Mouse (Mus musculus) hindbrain, embryonic 10.5 days (tissue): ENCODE results near the gene Gm13871. TPM values are rescaled to one million over a fixed set of nuclear protein-coding genes. Genes with fewer than 3 reads are reported as not detected.
"Not testable (repeated sequence)": the region's sequence is repeated elsewhere in the genome, so short reads cannot be mapped to it uniquely, and the experiment has no call there.

Experiments used
- DNase-seq: peaks from one replicate; pipeline ENCODE4 v3.0.0-alpha.2; 2017; ENCODE audit warnings: low spot score
- H3K27ac ChIP-seq: fragments of 300-500 bp; sonication (generic); 2 replicates; pipeline ENCODE4 v1.5.1; 2016; ENCODE audit warnings: mild to moderate bottlenecking, moderate library complexity
- H3K27me3 ChIP-seq: fragments of 300-500 bp; sonication (generic); 2 replicates; pipeline ENCODE4 v1.6.1; 2016; ENCODE audit warnings: mild to moderate bottlenecking; ENCODE audit not compliant: poor library complexity, insufficient read depth, severe bottlenecking
- H3K36me3 ChIP-seq: fragments of 300-500 bp; sonication (generic); 2 replicates; pipeline ENCODE4 v1.6.1; 2016; ENCODE audit warnings: mild to moderate bottlenecking, moderate library complexity
- H3K4me1 ChIP-seq: fragments of 300-500 bp; sonication (generic); replicated peaks from 2 replicates; pipeline ENCODE4 v1.6.1; 2016; ENCODE audit warnings: mild to moderate bottlenecking
- H3K4me3 ChIP-seq: fragments of 300-500 bp; sonication (generic); 2 replicates; pipeline ENCODE4 v1.5.1; 2016; ENCODE audit warnings: mild to moderate bottlenecking, moderate library complexity
- H3K9me3 ChIP-seq: fragments of 300-500 bp; sonication (generic); 2 replicates; pipeline ENCODE4 v1.6.1; 2016; ENCODE audit warnings: mild to moderate bottlenecking, moderate library complexity
- WGBS: fragments of 180-500 bp; shearing (Covaris S2); methylation state at CpG from one replicate; pipeline ENCODE4 v1.1.7; 2016; 5-methylcytosine and 5-hydroxymethylcytosine counted together
- polyA plus RNA-seq: library from polyadenylated mRNA; unstranded; fragments of >200 nt; fragmentation: Nextera tagmentation; extraction: Ambion mirVana; gene quantifications from 2 replicates; pipeline ENCODE4 v1.2.1, GENCODE M21; 2016

Gene Gm13871
- not detected in 2 replicates for polyA plus RNA-seq

DNA sequence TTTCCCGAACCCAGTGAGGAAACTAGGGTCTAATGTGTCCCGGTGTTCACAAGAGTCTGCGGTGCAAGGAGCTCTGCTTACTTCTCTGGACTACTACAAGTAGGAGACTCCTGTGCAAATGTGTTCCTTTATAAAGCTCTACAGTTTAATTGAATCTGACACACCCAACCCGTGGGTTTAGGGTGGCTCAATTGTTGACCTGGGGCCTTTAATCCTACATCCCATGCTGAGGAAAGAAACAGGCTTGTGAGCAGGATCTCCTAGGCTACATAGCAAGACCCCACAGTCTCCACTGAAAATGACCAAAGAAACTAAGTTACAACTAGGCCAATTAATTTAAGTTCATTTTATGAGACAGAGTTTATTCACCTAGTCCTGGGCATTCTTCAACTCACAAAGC, at the start of gene Gm13871:
Gene Gm13871, minus strand, starts transcription at position 101 of the 400 bp plus-strand sequence.
- not testable (repeated sequence) for H3K36me3 ChIP-seq, H3K4me3 ChIP-seq, DNase-seq, H3K27ac ChIP-seq, H3K4me1 ChIP-seq, H3K27me3 ChIP-seq, H3K9me3 ChIP-seq
- no CpG with 5 or more reads among the region's 4 CpGs for WGBS

DNA sequence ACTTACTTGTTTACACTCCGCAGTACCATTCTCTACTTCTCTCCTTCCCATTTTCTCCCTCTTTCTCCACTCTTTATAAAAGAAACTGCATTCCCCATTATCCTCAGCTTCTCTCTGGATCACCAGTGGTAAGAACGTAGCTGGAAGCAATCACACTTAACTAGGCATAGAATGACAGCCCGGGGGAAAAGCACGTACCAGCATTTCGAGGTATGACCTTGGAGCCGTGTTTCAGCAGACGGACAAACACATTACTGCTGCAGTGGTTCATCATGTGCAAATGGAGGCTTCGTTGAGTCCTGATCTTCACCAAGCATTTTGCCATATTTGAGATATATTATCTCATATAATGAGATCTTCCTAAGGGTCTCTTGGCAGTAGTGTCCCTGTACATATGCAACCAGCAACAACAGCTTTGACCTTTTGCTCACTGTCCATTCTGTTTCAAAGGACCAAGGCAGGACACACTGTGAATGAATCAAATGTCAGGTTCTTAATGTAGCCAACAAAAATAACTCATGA, 44.7 kb upstream of the Gm13871 start, which contains the start of gene 2310002L09Rik:
Gene 2310002L09Rik, minus strand, starts transcription at position 472 of the 522 bp plus-strand sequence.
- 77% methylated on average over 8 of the region's 8 CpGs for WGBS
- no peak for DNase-seq
- no peaks in the 10 kb centered on the region for H3K9me3 ChIP-seq

DNA sequence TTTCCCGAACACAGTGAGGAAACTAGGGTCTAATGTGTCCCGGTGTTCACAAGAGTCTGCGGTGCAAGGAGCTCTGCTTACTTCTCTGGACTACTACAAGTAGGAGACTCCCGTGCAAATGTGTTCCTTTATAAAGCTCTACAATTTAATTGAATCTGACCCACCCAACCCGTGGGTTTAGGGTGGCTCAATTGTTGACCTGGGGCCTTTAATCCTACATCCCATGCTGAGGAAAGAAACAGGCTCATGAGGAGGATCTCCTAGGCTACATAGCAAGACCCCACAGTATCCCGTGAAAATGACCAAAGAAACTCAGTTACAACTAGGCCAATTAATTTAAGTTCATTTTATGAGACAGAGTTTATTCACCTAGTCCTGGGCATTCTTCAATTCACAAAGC, 14.9 kb upstream of the Gm13871 start, which contains the start of gene Gm11756:
Gene Gm11756, minus strand, starts transcription at position 101 of the 400 bp plus-strand sequence.
- DNase-seq, H3K4me3 ChIP-seq, H3K4me1 ChIP-seq, H3K27ac ChIP-seq, H3K9me3 ChIP-seq, H3K36me3 ChIP-seq, H3K27me3 ChIP-seq: not testable (repeated sequence)
- 82% methylated on average over 6 of the region's 6 CpGs for WGBS

More for the DNA sequence above, 44.7 kb upstream of the Gm13871 start, which contains the start of gene 2310002L09Rik:
- H3K27me3 ChIP-seq: no peaks in the 10 kb centered on the region
- no peaks in the 10 kb centered on the region for H3K36me3 ChIP-seq
- no peak within 1 kb of the TSS for H3K27ac ChIP-seq
- no peaks in the 10 kb centered on the region for H3K4me1 ChIP-seq
- no peak within 1 kb of the TSS for H3K4me3 ChIP-seq

DNA sequence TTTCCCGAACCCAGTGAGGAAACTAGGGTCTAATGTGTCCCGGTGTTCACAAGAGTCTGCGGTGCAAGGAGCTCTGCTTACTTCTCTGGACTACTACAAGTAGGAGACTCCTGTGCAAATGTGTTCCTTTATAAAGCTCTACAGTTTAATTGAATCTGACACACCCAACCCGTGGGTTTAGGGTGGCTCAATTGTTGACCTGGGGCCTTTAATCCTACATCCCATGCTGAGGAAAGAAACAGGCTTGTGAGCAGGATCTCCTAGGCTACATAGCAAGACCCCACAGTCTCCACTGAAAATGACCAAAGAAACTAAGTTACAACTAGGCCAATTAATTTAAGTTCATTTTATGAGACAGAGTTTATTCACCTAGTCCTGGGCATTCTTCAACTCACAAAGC, 14.7 kb downstream of the Gm13871 start, which contains the start of gene Gm11757:
Gene Gm11757, minus strand, starts transcription at position 101 of the 400 bp plus-strand sequence.
- H3K36me3 ChIP-seq, H3K9me3 ChIP-seq, DNase-seq, H3K27me3 ChIP-seq, H3K27ac ChIP-seq, H3K4me3 ChIP-seq, H3K4me1 ChIP-seq: not testable (repeated sequence)
- WGBS: no CpG with 5 or more reads among the region's 4 CpGs

DNA sequence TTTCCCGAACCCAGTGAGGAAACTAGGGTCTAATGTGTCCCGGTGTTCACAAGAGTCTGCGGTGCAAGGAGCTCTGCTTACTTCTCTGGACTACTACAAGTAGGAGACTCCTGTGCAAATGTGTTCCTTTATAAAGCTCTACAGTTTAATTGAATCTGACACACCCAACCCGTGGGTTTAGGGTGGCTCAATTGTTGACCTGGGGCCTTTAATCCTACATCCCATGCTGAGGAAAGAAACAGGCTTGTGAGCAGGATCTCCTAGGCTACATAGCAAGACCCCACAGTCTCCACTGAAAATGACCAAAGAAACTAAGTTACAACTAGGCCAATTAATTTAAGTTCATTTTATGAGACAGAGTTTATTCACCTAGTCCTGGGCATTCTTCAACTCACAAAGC, 29.6 kb downstream of the Gm13871 start, which contains the start of gene Gm11758:
Gene Gm11758, minus strand, starts transcription at position 101 of the 400 bp plus-strand sequence.
- H3K4me3 ChIP-seq, H3K27me3 ChIP-seq, H3K27ac ChIP-seq, DNase-seq, H3K9me3 ChIP-seq, H3K36me3 ChIP-seq, H3K4me1 ChIP-seq: not testable (repeated sequence)
- no CpG with 5 or more reads among the region's 4 CpGs for WGBS

Other genes with a start within 250 kb of the Gm13871 start
- not detected in 2 replicates for gene Gm11239, start 237.6 kb downstream of the Gm13871 start, polyA plus RNA-seq
- not detected in 2 replicates for gene Gm428, start 222.4 kb downstream of the Gm13871 start, polyA plus RNA-seq
- 1.0 and 1.7 TPM in 2 replicates for gene Rasef, start 115.0 kb downstream of the Gm13871 start, polyA plus RNA-seq
- not detected in 2 replicates for gene Gm11758, start 29.7 kb downstream of the Gm13871 start, polyA plus RNA-seq
- not detected in 2 replicates for gene Gm11757, start 14.8 kb downstream of the Gm13871 start, polyA plus RNA-seq
- gene Gm11756, start 14.8 kb upstream of the Gm13871 start, polyA plus RNA-seq: not detected in 2 replicates
- 0.32 TPM in 1 of 2 replicates, not detected in the other for gene 2310002L09Rik, start 44.9 kb upstream of the Gm13871 start, polyA plus RNA-seq
- 2.2 and 2.6 TPM in 2 replicates for gene Frmd3, start 107.5 kb upstream of the Gm13871 start, polyA plus RNA-seq